28 mouse cellular contexts compared by ENCODE assay signal in the genomic region with DNA sequence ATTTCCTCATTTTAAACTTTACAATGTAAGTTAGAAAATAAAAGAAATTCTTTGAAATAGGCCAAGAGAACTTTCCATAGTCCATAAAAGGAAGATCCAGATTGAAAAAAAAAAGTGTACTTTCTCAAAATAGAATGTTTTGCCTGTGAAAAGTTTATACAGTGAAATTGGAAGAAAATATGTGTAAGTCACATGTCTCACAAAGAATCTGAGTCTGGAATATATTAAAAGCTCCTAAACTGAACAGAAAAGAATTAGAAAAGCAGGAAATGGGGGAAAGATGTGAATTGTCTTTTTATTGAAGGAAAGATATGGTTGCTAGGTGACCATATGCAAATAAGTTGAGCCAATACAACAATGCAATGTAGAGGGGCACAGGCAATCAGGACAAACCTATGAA.
DNase-seq lines count a peak whose midpoint lies in the region; ATAC-seq and TF ChIP-seq lines count a peak whose summit lies in the region.
"Had no signal": no experiment of that assay in that cellular context is flagged by ENCODE, and none has a peak within 500 bp of the region (broad histone marks: within the 10 kb centered on the region; RNA-seq: fewer than 3 reads in every experiment).

No protein-coding gene starts in this region.

- H3K27ac ChIP-seq in forebrain, postnatal 0 days (ENCODE audit: low read depth, low read length) = no peak overlapping the region
- H3K27ac ChIP-seq in forebrain, embryonic 15.5 days (replicated peaks) = no peak overlapping the region
- H3K27ac ChIP-seq: embryonic facial prominence, embryonic 13.5 days; embryonic facial prominence, embryonic 15.5 days; forebrain, embryonic 10.5 days; forebrain, embryonic 12.5 days had no signal

- H3K4me1 ChIP-seq in forebrain, postnatal 0 days (ENCODE audit: insufficient read depth) = no peaks in the 10 kb centered on the region
- H3K4me1 ChIP-seq in forebrain, embryonic 15.5 days = no peaks in the 10 kb centered on the region
- H3K4me1 ChIP-seq: embryonic facial prominence, embryonic 13.5 days; embryonic facial prominence, embryonic 15.5 days; forebrain, embryonic 10.5 days; forebrain, embryonic 12.5 days had no signal

- no peak for TF ChIP-seq CTCF in forebrain, postnatal 0 days (IDR thresholded peaks at IDR 0.05; ENCODE audit: low read depth)

- no peak overlapping the region for H3K4me2 ChIP-seq in forebrain, postnatal 0 days (ENCODE audit: low read depth)
- no peak overlapping the region for H3K4me2 ChIP-seq in forebrain, embryonic 15.5 days (replicated peaks)
- H3K4me2 ChIP-seq: embryonic facial prominence, embryonic 13.5 days; embryonic facial prominence, embryonic 15.5 days; forebrain, embryonic 12.5 days had no signal

- no peaks in the 10 kb centered on the region for H3K9me3 ChIP-seq in forebrain, postnatal 0 days (ENCODE audit: low read length)
- no peaks in the 10 kb centered on the region for H3K9me3 ChIP-seq in forebrain, embryonic 15.5 days
- H3K9me3 ChIP-seq: embryonic facial prominence, embryonic 13.5 days; embryonic facial prominence, embryonic 15.5 days; forebrain, embryonic 10.5 days; forebrain, embryonic 12.5 days had no signal

- no peak for ATAC-seq in forebrain, postnatal 0 days
- no peak for ATAC-seq in forebrain, embryonic 15.5 days (replicated peaks)
- ATAC-seq: activated CD4-positive, CD25-positive, alpha-beta regulatory T cell, adult 4 months; CD4-positive, CD25-positive, alpha-beta regulatory T cell, adult 4 months; forebrain, embryonic 14.5 days; Patski had no signal

- no peak overlapping the region for H3K4me3 ChIP-seq in forebrain, postnatal 0 days (ENCODE audit: low read depth, low read length)
- H3K4me3 ChIP-seq in forebrain, embryonic 15.5 days = no peak overlapping the region
- H3K4me3 ChIP-seq: embryonic facial prominence, embryonic 13.5 days; embryonic facial prominence, embryonic 15.5 days; erythroblast, embryonic 14.5 days; forebrain, embryonic 10.5 days; forebrain, embryonic 12.5 days had no signal

- DNase-seq in forebrain, postnatal 0 days = peak; percentile 7
- DNase-seq in left cerebral cortex, adult 11 months (ENCODE audit: low spot score) = peak; percentile 0
- DNase-seq in left cerebral cortex, adult 8-10 months (ENCODE audit: low spot score in 2 of 2) = no peak
- DNase-seq in brain, adult 2 months (ENCODE audit: low read depth, low spot score) = peak; percentile 12
- DNase-seq in lung, postnatal 36 days = no peak
- DNase-seq: adrenal gland, adult 8-10 months; adrenal gland, postnatal 14 days; adrenal gland, postnatal 36 days; B cell, adult 2 months; cerebellum, adult 11 months; cerebellum, adult 18-20 months; cerebellum, adult 8-10 months; cerebellum, adult 9-11 months; cerebellum, postnatal 14 days; cerebellum, postnatal 36 days; embryo, embryonic 11 days had no signal

- no peaks in the 10 kb centered on the region for H3K27me3 ChIP-seq in forebrain, postnatal 0 days (ENCODE audit: insufficient read depth, low read length)
- no peaks in the 10 kb centered on the region for H3K27me3 ChIP-seq in forebrain, embryonic 15.5 days
- H3K27me3 ChIP-seq: CH12.LX; embryonic facial prominence, embryonic 13.5 days; embryonic facial prominence, embryonic 15.5 days; forebrain, embryonic 12.5 days; Patski had no signal

- H3K36me3 ChIP-seq in forebrain, postnatal 0 days (ENCODE audit: insufficient read depth) = no peaks in the 10 kb centered on the region
- H3K36me3 ChIP-seq in forebrain, embryonic 15.5 days = no peaks in the 10 kb centered on the region
- H3K36me3 ChIP-seq: embryonic facial prominence, embryonic 13.5 days; embryonic facial prominence, embryonic 15.5 days; forebrain, embryonic 10.5 days; forebrain, embryonic 12.5 days; G1E had no signal

- no peak overlapping the region for H3K9ac ChIP-seq in forebrain, postnatal 0 days
- no peak overlapping the region for H3K9ac ChIP-seq in forebrain, embryonic 15.5 days (replicated peaks)
- H3K9ac ChIP-seq: embryonic facial prominence, embryonic 13.5 days; embryonic facial prominence, embryonic 15.5 days; forebrain, embryonic 12.5 days had no signal

Comparison
In these comparisons a context has a peak if more than half of its experiments do, and no peak if none do; other contexts are left out.
1. DNase-seq: peak in forebrain, postnatal 0 days (single experiment), left cerebral cortex, adult 11 months (single experiment) and brain, adult 2 months (single experiment); none in left cerebral cortex, adult 8-10 months (0 of 2) and lung, postnatal 36 days (single experiment).